Mouse (Mus musculus) left cerebral cortex, postnatal 14 days (tissue): ENCODE measurements around the gene Lgi4. TPM values are rescaled to one million over a fixed set of nuclear protein-coding genes. Genes with fewer than 3 reads are reported as not detected.
A peak's percentile ranks its signal among the peaks of the same experiment; 100 is the strongest.

ENCODE experiments used
- DNase-seq, 2 experiments: peaks; one replicate each; pipeline ENCODE4 v3.0.0; 2021 to 2022; ENCODE audit warnings: low spot score in 2 of 2, mixed read lengths in 1 of 2
- intact Hi-C: fragments of 180-260 bp; cut with DNase I; formaldehyde crosslinking; loops from one replicate; pipeline ENCODE4 v1.15.1; 2025
- total RNA-seq, 2 experiments: library from RNA; stranded (reverse); gene quantifications; 2 replicates each; pipeline ENCODE4 v1.2.3; 2021

Gene Lgi4
- total RNA-seq, 2 experiments from 2014 or later = 16.2 to 17.5 TPM

DNA sequence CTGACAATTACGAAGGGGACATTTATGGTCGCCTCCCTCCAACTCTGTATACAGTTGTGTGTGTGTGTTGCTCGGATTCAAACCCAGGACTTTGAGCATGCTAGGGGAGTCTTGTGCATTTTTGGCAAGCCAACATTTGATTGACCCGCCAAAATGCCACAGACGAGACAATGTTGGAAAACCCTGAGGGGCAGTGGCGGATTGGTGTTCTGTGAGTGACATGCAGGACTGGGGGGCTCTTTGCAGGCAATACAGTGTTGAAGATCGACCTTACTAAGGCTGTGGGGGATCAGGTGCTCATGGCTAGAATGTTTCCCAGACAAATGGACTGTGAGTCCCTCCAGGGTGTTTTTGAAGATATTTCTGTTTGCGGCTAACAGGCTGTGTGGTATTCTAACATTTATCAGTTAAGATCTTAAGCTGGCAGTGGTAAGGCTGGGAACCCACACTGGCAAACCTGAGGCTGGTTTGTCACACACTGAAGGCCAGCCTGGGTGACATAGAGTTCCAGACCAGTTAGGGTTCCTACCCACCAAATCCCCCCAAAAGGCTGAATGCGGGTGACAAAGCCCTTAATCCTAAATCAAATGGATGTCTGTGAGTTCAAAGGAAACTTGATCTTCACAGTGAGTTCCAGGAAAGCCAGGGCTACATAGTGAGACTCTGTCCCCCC, 37.9 kb downstream of the Lgi4 start:
- DNase-seq = no peak
- intact Hi-C loops = loop anchor here (2.0 to 5.0 kb wide), 2 partner anchors 38 to 125 kb away; partner anchors contain the start of genes Fam187b, Lgi4 and Lsr

GRCm38 (mm10) chr7:31097583-31098248, 38.6 kb downstream of the Lgi4 start:
- intact Hi-C loops = loop anchor here (2.0 to 5.0 kb wide), 2 partner anchors 39 to 125 kb away; partner anchors contain the start of genes Fam187b, Lgi4 and Lsr
- DNase-seq = peak; percentile 93 to 95

- DNase-seq = no peak
- intact Hi-C loops = loop anchor here (5.0 kb wide), 1 partner anchor 127 kb away; the partner anchor contains the start of genes Fam187b and Lsr
These were observed 39.8 kb downstream of the Lgi4 start for GRCm38 (mm10) chr7:31098697-31099611.

DNA sequence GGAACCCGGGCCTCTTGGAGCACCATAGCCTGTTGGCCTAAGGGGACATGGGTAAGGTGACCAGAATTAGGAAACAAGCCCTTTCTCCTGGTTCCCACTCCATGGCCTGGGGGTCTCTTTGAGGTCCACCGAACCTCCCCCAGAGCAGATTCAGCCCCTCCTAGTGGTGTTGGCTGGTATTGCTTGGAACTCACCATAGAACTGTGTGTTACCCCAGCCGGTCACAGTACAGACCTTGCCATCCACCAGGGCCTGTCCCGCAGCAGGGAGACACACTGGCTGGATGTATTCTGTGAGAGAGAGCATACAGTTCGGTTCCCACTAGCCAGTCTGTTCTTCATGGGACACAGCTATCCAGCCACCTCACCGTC, 40.5 kb downstream of the Lgi4 start:
- intact Hi-C loops = loop anchor here (5.0 kb wide), 1 partner anchor 127 kb away; the partner anchor contains the start of genes Fam187b and Lsr
- no peak for DNase-seq

GRCm38 (mm10) chr7:31100786-31101185, 41.6 kb downstream of the Lgi4 start:
- no peak for DNase-seq
- intact Hi-C loops = no loop called here

- intact Hi-C loops = no loop called here
- DNase-seq = peak; percentile 56 to 73
These were observed 46.1 kb downstream of the Lgi4 start for GRCm38 (mm10) chr7:31105061-31105768.

GRCm38 (mm10) chr7:31106166-31106565, 47.0 kb downstream of the Lgi4 start:
- no peak for DNase-seq
- intact Hi-C loops = no loop called here

DNA sequence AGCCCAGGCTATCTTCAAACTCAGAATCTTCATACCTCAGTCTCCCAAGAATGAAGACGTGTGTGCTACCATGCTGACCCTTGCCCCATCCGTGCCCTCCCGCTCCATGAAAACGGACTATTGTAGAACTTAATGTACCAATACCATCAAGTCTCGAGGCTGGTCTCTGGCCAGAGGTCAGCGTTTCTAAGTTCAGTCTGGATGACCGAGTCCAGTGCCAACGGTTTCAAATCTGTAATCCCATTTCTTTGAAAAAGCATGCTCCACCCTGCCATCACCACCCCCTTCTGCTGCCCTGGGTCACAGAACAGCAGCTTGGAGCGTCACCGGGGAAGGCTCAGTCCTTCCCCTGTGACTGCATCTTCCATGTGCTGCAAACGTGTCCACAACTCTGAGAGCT, 48.6 kb downstream of the Lgi4 start:
- DNase-seq = no peak
- intact Hi-C loops = no loop called here

GRCm38 (mm10) chr7:31109091-31109490, 49.9 kb downstream of the Lgi4 start:
- DNase-seq = no peak
- intact Hi-C loops = no loop called here

GRCm38 (mm10) chr7:31109796-31110195, 50.7 kb downstream of the Lgi4 start:
- no peak for DNase-seq
- intact Hi-C loops = no loop called here

DNA sequence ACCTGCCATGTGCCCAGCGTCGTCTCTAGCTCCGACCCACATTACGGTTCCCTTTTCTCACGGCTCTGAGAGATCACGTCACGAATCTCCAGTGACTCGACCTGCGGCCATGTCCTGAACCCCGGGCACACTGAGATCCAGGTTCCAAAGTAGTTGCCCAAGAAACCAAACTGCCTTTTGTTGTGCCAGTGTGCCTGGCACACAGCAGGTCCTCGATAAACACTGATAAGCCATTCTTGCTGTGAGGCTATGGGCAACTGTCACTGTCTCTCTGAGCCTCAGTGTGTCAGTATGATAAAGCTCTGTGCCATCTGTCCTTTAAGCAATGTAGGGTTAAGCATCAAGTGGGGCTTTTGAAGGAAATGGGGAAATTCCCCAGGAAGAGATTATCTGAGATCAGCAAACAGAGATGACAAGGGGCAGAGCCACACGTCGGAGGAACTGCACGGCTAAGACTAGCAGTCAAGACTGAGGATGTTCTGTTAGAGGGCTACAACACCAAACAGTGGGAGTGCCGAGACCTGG, 51.8 kb downstream of the Lgi4 start:
- intact Hi-C loops = no loop called here
- DNase-seq = no peak

DNA sequence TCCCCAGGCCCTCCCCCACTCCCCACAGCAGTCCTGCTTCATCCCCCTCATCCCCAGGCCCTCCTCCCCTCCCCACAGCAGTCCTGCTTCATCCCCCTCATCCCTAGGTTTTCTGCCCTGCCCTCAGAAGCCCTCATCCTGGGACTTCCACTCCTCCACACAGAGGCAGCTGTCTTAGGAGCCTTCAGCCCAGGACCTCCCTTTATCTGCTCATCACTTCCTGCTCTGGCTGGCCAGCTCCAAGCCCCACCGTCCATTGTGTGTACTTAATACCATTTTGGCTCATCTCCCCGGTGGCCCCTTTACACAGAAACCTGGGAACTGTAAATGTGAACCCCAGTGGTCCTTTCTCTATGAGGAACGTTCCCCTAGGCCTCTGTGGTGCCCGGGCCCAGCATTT, 52.9 kb downstream of the Lgi4 start:
- intact Hi-C loops = no loop called here
- no peak for DNase-seq

GRCm38 (mm10) chr7:31113800-31114199, 54.7 kb downstream of the Lgi4 start:
- intact Hi-C loops = no loop called here
- DNase-seq = no peak

DNA sequence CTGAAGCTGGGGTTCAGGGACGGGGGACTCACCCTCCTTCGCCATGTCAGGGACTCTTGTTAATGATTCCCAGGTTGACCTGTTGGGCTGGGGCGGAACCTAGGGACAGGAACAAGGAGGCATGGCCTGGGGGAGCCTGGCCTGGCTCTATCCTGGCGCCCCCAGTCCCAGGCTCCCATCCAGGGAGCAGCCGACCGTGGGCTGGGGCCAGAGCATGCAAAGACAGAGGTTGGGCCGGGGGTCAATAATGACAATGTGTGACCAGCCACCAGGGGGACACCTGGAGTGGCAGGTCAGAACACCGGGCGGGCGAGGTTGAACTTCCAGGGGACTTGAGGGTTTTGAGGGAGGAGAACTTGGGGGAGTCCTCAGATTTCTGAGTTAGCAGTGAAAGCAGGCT, 55.5 kb downstream of the Lgi4 start:
- no peak for DNase-seq
- intact Hi-C loops = no loop called here

GRCm38 (mm10) chr7:31115182-31115581, 56.0 kb downstream of the Lgi4 start, which contains the start of gene Hpn:
TSS of gene Hpn (minus strand) at chr7:31115290.
- intact Hi-C loops = no loop called here
- no peak for DNase-seq

- intact Hi-C loops = no loop called here
These were observed 56.5 kb downstream of the Lgi4 start for GRCm38 (mm10) chr7:31115587-31116043.

GRCm38 (mm10) chr7:31116721-31117145, 57.6 kb downstream of the Lgi4 start:
- intact Hi-C loops = no loop called here
- DNase-seq = no peak

More at GRCm38 (mm10) chr7:31115587-31116043, 56.5 kb downstream of the Lgi4 start:
- peak in 1 of 2 experiments; percentile 69 for DNase-seq

GRCm38 (mm10) chr7:31117465-31117864, 58.3 kb downstream of the Lgi4 start:
- DNase-seq = no peak
- intact Hi-C loops = no loop called here

- intact Hi-C loops = no loop called here
- no peak for DNase-seq
These were observed 59.3 kb downstream of the Lgi4 start for GRCm38 (mm10) chr7:31118486-31118885.
